Comparison of ENCODE assay signal across 12 mouse cellular contexts in genomic region chr4:137641556-137641955, GRCm38 (mm10). TPM values are rescaled to one million over a fixed set of nuclear protein-coding genes. Genes with fewer than 3 reads are reported as not detected.
DNase-seq lines count a peak whose midpoint lies in the region; ATAC-seq and TF ChIP-seq lines count a peak whose summit lies in the region.
"Had no signal": no experiment of that assay in that cellular context is flagged by ENCODE, and none has a peak within 500 bp of the region (broad histone marks: within the 10 kb centered on the region; RNA-seq: fewer than 3 reads in every experiment).

No protein-coding gene starts in this region.

- DNase-seq in adrenal gland, postnatal 14 days, result peak; percentile 60
- no peak for DNase-seq in adrenal gland, adult 18-20 months (ENCODE audit: low spot score in 2 of 2)
- DNase-seq in lung, postnatal 10 days, result peak; percentile 29
- no peak for DNase-seq in lung, postnatal 4 days
- DNase-seq in stomach, postnatal 0 days (ENCODE audit: low spot score), result peak; percentile 32
- no peak for DNase-seq in spleen, postnatal 36 days (ENCODE audit: low spot score in 2 of 2)
- DNase-seq: kidney, postnatal 14 days had no signal

- 0 out of 2 replicates have a peak, but pooled peaks cover 7% of the 10 kb centered on the region for H3K4me1 ChIP-seq in intestine, embryonic 15.5 days (replicated peaks)
- no peaks in the 10 kb centered on the region for H3K4me1 ChIP-seq in stomach, postnatal 0 days (replicated peaks; ENCODE audit: control insufficient read depth, insufficient read depth)
- no peaks in the 10 kb centered on the region for H3K4me1 ChIP-seq in forebrain, embryonic 12.5 days
- H3K4me1 ChIP-seq: heart, embryonic 12.5 days had no signal

- no peak overlapping the region for H3K9ac ChIP-seq in intestine, embryonic 15.5 days
- no peak overlapping the region for H3K9ac ChIP-seq in stomach, postnatal 0 days (ENCODE audit: low read length)
- H3K9ac ChIP-seq in forebrain, embryonic 12.5 days, result no peak overlapping the region
- H3K9ac ChIP-seq: heart, embryonic 12.5 days; liver, embryonic 14.5 days had no signal

- peak overlapping the region; percentile 63 for H3K27ac ChIP-seq in intestine, embryonic 15.5 days
- peak overlapping the region; percentile 79 for H3K27ac ChIP-seq in stomach, postnatal 0 days (replicated peaks)
- no peak overlapping the region for H3K27ac ChIP-seq in forebrain, embryonic 12.5 days
- H3K27ac ChIP-seq: liver, embryonic 14.5 days had no signal

- ATAC-seq in intestine, embryonic 15.5 days, result no peak
- peak; percentile 51 for ATAC-seq in stomach, postnatal 0 days (ENCODE audit: low FRiP score, low TSS enrichment)
- ATAC-seq in forebrain, embryonic 12.5 days (ENCODE audit: low FRiP score), result no peak
- ATAC-seq: forebrain, embryonic 14.5 days had no signal

- H3K27me3 ChIP-seq in intestine, embryonic 15.5 days (replicated peaks), result no peaks in the 10 kb centered on the region
- H3K27me3 ChIP-seq in stomach, postnatal 0 days (ENCODE audit: control insufficient read depth, insufficient read depth, low read length), result no peaks in the 10 kb centered on the region
- H3K27me3 ChIP-seq in forebrain, embryonic 12.5 days, result no peaks in the 10 kb centered on the region
- H3K27me3 ChIP-seq: heart, embryonic 12.5 days had no signal

- WGBS in intestine, embryonic 15.5 days, result 62% methylated on average over 5 of the region's 5 CpGs
- WGBS in stomach, postnatal 0 days, result 44% methylated on average over 5 of the region's 5 CpGs
- WGBS in forebrain, embryonic 12.5 days, result 65% methylated on average over 5 of the region's 5 CpGs

- H3K4me3 ChIP-seq in intestine, embryonic 15.5 days (replicated peaks), result no peak overlapping the region
- no peak overlapping the region for H3K4me3 ChIP-seq in stomach, postnatal 0 days (ENCODE audit: low read depth, low read length)
- no peak overlapping the region for H3K4me3 ChIP-seq in forebrain, embryonic 12.5 days (replicated peaks)
- H3K4me3 ChIP-seq: heart, embryonic 12.5 days had no signal

- H3K4me2 ChIP-seq in intestine, embryonic 15.5 days (replicated peaks), result no peak overlapping the region
- H3K4me2 ChIP-seq in stomach, postnatal 0 days (replicated peaks; ENCODE audit: low read depth), result no peak overlapping the region
- H3K4me2 ChIP-seq in forebrain, embryonic 12.5 days, result no peak overlapping the region
- H3K4me2 ChIP-seq: heart, embryonic 12.5 days had no signal

- H3K36me3 ChIP-seq in intestine, embryonic 15.5 days, result peaks cover 33% of the 10 kb centered on the region
- peaks cover 33% of the 10 kb centered on the region for H3K36me3 ChIP-seq in stomach, postnatal 0 days (ENCODE audit: control insufficient read depth, insufficient read depth, low read length)
- H3K36me3 ChIP-seq in forebrain, embryonic 12.5 days (replicated peaks), result peaks cover 78% of the 10 kb centered on the region

- H3K9me3 ChIP-seq in intestine, embryonic 15.5 days, result no peaks in the 10 kb centered on the region
- no peaks in the 10 kb centered on the region for H3K9me3 ChIP-seq in stomach, postnatal 0 days (ENCODE audit: control insufficient read depth, low read length)
- no peaks in the 10 kb centered on the region for H3K9me3 ChIP-seq in forebrain, embryonic 12.5 days
- H3K9me3 ChIP-seq: heart, embryonic 12.5 days had no signal

- TF ChIP-seq EP300 in stomach, postnatal 0 days (optimal IDR thresholded peaks at IDR 0.05), result no peak

- no peak for TF ChIP-seq CTCF in stomach, postnatal 0 days (IDR thresholded peaks at IDR 0.05; ENCODE audit: low read depth)

RNA-seq across cellular contexts. Expression of gene Rap1gap, which starts 23.0 kb away (rescaled TPM):
- 40.8 and 44.9 TPM in 2 replicates for total RNA-seq in adrenal gland, postnatal 14 days (2021)
- total RNA-seq in adrenal gland, adult 18-20 months (2021), result 100 to 1,000 TPM in 1 of 2 experiments, 10 to 100 TPM in 1; 94.7 to 131 TPM
- polyA plus RNA-seq in intestine, embryonic 15.5 days (2015; fragmentation: Nextera tagmentation; extraction: Ambion mirVana), result 22.7 and 47.2 TPM in 2 replicates
- 70.1 and 73.0 TPM in 2 replicates for polyA plus RNA-seq in stomach, postnatal 0 days (2015; fragmentation: Nextera tagmentation; extraction: Ambion mirVana)
- polyA plus RNA-seq in forebrain, embryonic 12.5 days (2016; fragmentation: Nextera tagmentation; extraction: Ambion mirVana), result 7.3 and 8.6 TPM in 2 replicates

RNA-seq across cellular contexts. Expression of gene Usp48, which starts 48.0 kb away (rescaled TPM):
- 95.5 and 107 TPM in 2 replicates for total RNA-seq in adrenal gland, postnatal 14 days (2021)
- 100 to 1,000 TPM in 1 of 2 experiments, 10 to 100 TPM in 1; 92.3 to 111 TPM for total RNA-seq in adrenal gland, adult 18-20 months (2021)
- polyA plus RNA-seq in intestine, embryonic 15.5 days (2015; fragmentation: Nextera tagmentation; extraction: Ambion mirVana), result 61.2 and 62.0 TPM in 2 replicates
- polyA plus RNA-seq in stomach, postnatal 0 days (2015; fragmentation: Nextera tagmentation; extraction: Ambion mirVana), result 30.0 and 35.4 TPM in 2 replicates
- 85.1 and 87.1 TPM in 2 replicates for polyA plus RNA-seq in forebrain, embryonic 12.5 days (2016; fragmentation: Nextera tagmentation; extraction: Ambion mirVana)

Comparison
In these comparisons a context has a peak if more than half of its experiments do, and no peak if none do; other contexts are left out.
1. DNase-seq: peak in adrenal gland, postnatal 14 days (single experiment), lung, postnatal 10 days (single experiment) and stomach, postnatal 0 days (single experiment); none in adrenal gland, adult 18-20 months (0 of 2), lung, postnatal 4 days (0 of 2) and spleen, postnatal 36 days (0 of 2).